In genomic region chr4:87369626-87370234, GRCm38 (mm10) we compare ENCODE assay signal across 7 mouse cellular contexts.
DNase-seq lines count a peak whose midpoint lies in the region; ATAC-seq lines count a peak whose summit lies in the region.

No protein-coding gene starts in this region.

- H3K9me3 ChIP-seq in forebrain, embryonic 14.5 days (replicated peaks; ENCODE audit: control insufficient read depth, low read length) = no peaks in the 10 kb centered on the region
- no peaks in the 10 kb centered on the region for H3K9me3 ChIP-seq in neural tube, embryonic 11.5 days (ENCODE audit: control insufficient read depth, low read length)

- H3K4me3 ChIP-seq in forebrain, embryonic 14.5 days (ENCODE audit: low read depth, low read length) = no peak overlapping the region
- no peak overlapping the region for H3K4me3 ChIP-seq in neural tube, embryonic 11.5 days (ENCODE audit: low read depth, low read length)

- no peaks in the 10 kb centered on the region for H3K27me3 ChIP-seq in forebrain, embryonic 14.5 days (replicated peaks; ENCODE audit: control insufficient read depth, insufficient read depth, low read length)
- H3K27me3 ChIP-seq in neural tube, embryonic 11.5 days (ENCODE audit: control insufficient read depth, insufficient read depth, low read length) = no peaks in the 10 kb centered on the region

- peak overlapping the region; percentile 35 for H3K4me2 ChIP-seq in forebrain, embryonic 14.5 days (ENCODE audit: low read length)
- peak overlapping the region; percentile 24 for H3K4me2 ChIP-seq in neural tube, embryonic 11.5 days (ENCODE audit: low read depth)

- H3K36me3 ChIP-seq in forebrain, embryonic 14.5 days (ENCODE audit: control insufficient read depth, insufficient read depth, low read length) = no peaks in the 10 kb centered on the region
- H3K36me3 ChIP-seq in neural tube, embryonic 11.5 days (ENCODE audit: control insufficient read depth, insufficient read depth, low read length) = no peaks in the 10 kb centered on the region

- H3K27ac ChIP-seq in forebrain, embryonic 14.5 days (ENCODE audit: low read depth, low read length) = no peak overlapping the region
- H3K27ac ChIP-seq in neural tube, embryonic 11.5 days (ENCODE audit: low read depth, low read length) = no peak overlapping the region

- ATAC-seq in forebrain, embryonic 14.5 days = peak; percentile 35
- peak; percentile 71 for ATAC-seq in neural tube, embryonic 11.5 days (ENCODE audit: insufficient read depth, low FRiP score, low TSS enrichment)

- WGBS in forebrain, embryonic 14.5 days = 3% methylated on average over 14 of the region's 14 CpGs
- 10% methylated on average over 14 of the region's 14 CpGs for WGBS in neural tube, embryonic 11.5 days

- H3K4me1 ChIP-seq in forebrain, embryonic 14.5 days (ENCODE audit: control insufficient read depth, insufficient read depth, low read length) = peaks cover 20% of the 10 kb centered on the region
- peaks cover 13% of the 10 kb centered on the region for H3K4me1 ChIP-seq in neural tube, embryonic 11.5 days (ENCODE audit: control insufficient read depth, insufficient read depth, low read length)

- H3K9ac ChIP-seq in forebrain, embryonic 14.5 days (ENCODE audit: low read length) = peak overlapping the region; percentile 48
- H3K9ac ChIP-seq in neural tube, embryonic 11.5 days (ENCODE audit: low read length) = 0 out of 2 replicates have a peak overlapping the region, but pooled peaks have one; percentile 10

- peak; percentile 8 for DNase-seq in ovary, postnatal 10 days (ENCODE audit: low spot score)
- DNase-seq in ovary, adult 18-20 months (ENCODE audit: low spot score) = no peak
- peak; percentile 56 for DNase-seq in forebrain, embryonic 14.5 days (ENCODE audit: low spot score)
- peak; percentile 27 for DNase-seq in kidney, postnatal 14 days
- peak; percentile 71 for DNase-seq in neural tube, embryonic 11.5 days (ENCODE audit: low spot score)
- no peak for DNase-seq in c-Kit-positive CD71-positive TER-119-positive erythroid progenitor cells, embryonic 14.5 days (ENCODE audit: low spot score)
- DNase-seq in frontal cortex, adult 2 months (ENCODE audit: extremely low spot score in 1 of 2, low spot score in 1 of 2) = no peak

Comparison
In these comparisons a context has a peak if more than half of its experiments do, and no peak if none do; other contexts are left out.
1. DNase-seq: peak in ovary, postnatal 10 days (single experiment), forebrain, embryonic 14.5 days (single experiment), kidney, postnatal 14 days (single experiment) and neural tube, embryonic 11.5 days (single experiment); none in ovary, adult 18-20 months (single experiment), c-Kit-positive CD71-positive TER-119-positive erythroid progenitor cells, embryonic 14.5 days (single experiment) and frontal cortex, adult 2 months (0 of 2).